Mouse (Mus musculus) myocyte (in vitro differentiated cells): ENCODE results near the gene Rbfox2. TPM values are rescaled to one million over a fixed set of nuclear protein-coding genes. Genes with fewer than 3 reads are reported as not detected.

Experiments
- H3K27me3 ChIP-seq: one replicate; pipeline ENCODE4 v1.6.1; 2011; ENCODE audit not compliant: control insufficient read depth, insufficient read depth, insufficient read length
- H3K36me3 ChIP-seq: one replicate; pipeline ENCODE4 v1.6.1; 2011; ENCODE audit not compliant: control insufficient read depth, insufficient read depth
- H3K4me2 ChIP-seq: one replicate; pipeline ENCODE4 v1.6.1; 2011; ENCODE audit warnings: low read depth, control low read depth
- H3K4me3 ChIP-seq: one replicate; pipeline ENCODE4 v1.5.1; 2011; ENCODE audit warnings: mild to moderate bottlenecking, control low read depth, moderate library complexity
- H3K79me2 ChIP-seq: one replicate; pipeline ENCODE4 v1.6.1; 2011; ENCODE audit not compliant: control insufficient read depth, insufficient read depth
- H3ac ChIP-seq: one replicate; pipeline ENCODE4 v1.6.1; 2011; ENCODE audit not compliant: control insufficient read depth, insufficient read length
- CEBPB ChIP-seq: IDR thresholded peaks from 2 replicates; pipeline ENCODE4 v1.6.1; 2011; ENCODE audit warnings: mild to moderate bottlenecking, moderate library complexity; ENCODE audit not compliant: poor library complexity, insufficient read depth, severe bottlenecking
- E2F4 ChIP-seq: IDR thresholded peaks from one replicate; pipeline ENCODE4 v1.6.1; 2011; ENCODE audit warnings: mild to moderate bottlenecking, control low read depth, moderate library complexity; ENCODE audit not compliant: insufficient read depth
- MAX ChIP-seq: IDR thresholded peaks from one replicate; pipeline ENCODE4 v1.6.1; 2011; ENCODE audit warnings: low read depth, mild to moderate bottlenecking, control low read depth
- MYOD1 ChIP-seq, 3 experiments: IDR thresholded peaks; one replicate each; pipeline ENCODE4 v1.6.1; 2011; ENCODE audit warnings: control low read depth in 2 of 3, low read depth in 2 of 3, mild to moderate bottlenecking in 2 of 3, moderate library complexity in 1 of 3; ENCODE audit not compliant: insufficient read length in 2 of 3, control insufficient read depth in 1 of 3
- MYOG ChIP-seq, 3 experiments: IDR thresholded peaks; one replicate each; pipeline ENCODE4 v1.6.1; 2011; ENCODE audit warnings: control low read depth in 2 of 3, low read depth in 2 of 3, mild to moderate bottlenecking in 2 of 3; ENCODE audit not compliant: insufficient read length in 2 of 3, control insufficient read depth in 1 of 3, insufficient read depth in 1 of 3
- POLR2A ChIP-seq: IDR thresholded peaks from one replicate; pipeline ENCODE4 v1.6.1; 2011; ENCODE audit warnings: low read depth, mild to moderate bottlenecking, control low read depth, moderate library complexity; ENCODE audit not compliant: insufficient read length
- POLR2AphosphoS2 ChIP-seq: IDR thresholded peaks from one replicate; pipeline ENCODE4 v1.6.1; 2011; ENCODE audit warnings: low read depth, control low read depth; ENCODE audit not compliant: insufficient read length
- REST ChIP-seq: IDR thresholded peaks from one replicate; pipeline ENCODE4 v1.6.1; 2011; ENCODE audit warnings: mild to moderate bottlenecking, control low read depth, moderate library complexity; ENCODE audit not compliant: insufficient read depth, insufficient read length
- SRF ChIP-seq: IDR thresholded peaks from one replicate; pipeline ENCODE4 v1.6.1; 2011; ENCODE audit warnings: low read depth; ENCODE audit not compliant: control insufficient read depth, insufficient read length
- TCF12 ChIP-seq: IDR thresholded peaks from one replicate; pipeline ENCODE4 v1.6.1; 2011; ENCODE audit warnings: mild to moderate bottlenecking, control low read depth; ENCODE audit not compliant: poor library complexity, insufficient read depth, severe bottlenecking
- TCF3 ChIP-seq: IDR thresholded peaks from one replicate; pipeline ENCODE4 v1.6.1; 2011; ENCODE audit warnings: low read depth, control low read depth; ENCODE audit not compliant: insufficient read length
- USF1 ChIP-seq: IDR thresholded peaks from one replicate; pipeline ENCODE4 v1.6.1; 2011; ENCODE audit warnings: low read depth, mild to moderate bottlenecking, control low read depth, moderate library complexity
- polyA plus RNA-seq: library from polyadenylated mRNA; unstranded; fragments of >200 nt; fragmentation: generic; extraction: Trizol; gene quantifications from one replicate; pipeline ENCODE4 v1.2.1, GENCODE M21; 2012; ENCODE audit warnings: missing spikeins

Gene Rbfox2
- polyA plus RNA-seq, 1 experiment, result 136 TPM

DNA sequence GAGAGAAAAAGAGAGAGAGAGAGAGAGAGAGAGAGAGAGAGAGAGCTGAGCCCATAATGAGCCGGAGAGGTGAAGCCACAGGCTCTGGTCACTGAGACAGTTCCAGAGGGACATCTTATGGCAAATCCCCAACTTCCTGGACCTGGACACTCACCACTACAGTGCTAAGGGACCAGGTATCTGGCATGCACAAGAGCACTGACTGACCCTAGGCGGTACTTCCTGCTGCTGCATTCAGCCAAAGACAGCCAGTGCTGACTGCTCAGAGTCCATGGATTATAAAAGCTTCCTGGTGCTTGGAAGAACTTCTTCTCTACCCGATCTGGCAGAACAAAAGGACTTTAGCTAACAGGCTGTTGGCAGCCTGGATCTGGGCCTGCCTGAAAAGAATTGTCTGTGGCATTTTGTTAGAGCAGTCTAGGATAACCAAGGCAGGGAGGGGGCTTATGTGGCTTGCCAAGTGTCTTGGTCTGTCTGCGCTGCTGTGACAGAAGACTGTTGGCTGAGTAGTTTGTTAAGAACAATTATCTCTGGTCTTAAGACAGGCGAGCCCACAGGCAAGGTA lies 252.1 kb downstream of the Rbfox2 start:
- H3ac ChIP-seq, result no peak overlapping the region
- no peak overlapping the region for H3K4me3 ChIP-seq
- TF ChIP-seq MAX (no peak), POLR2AphosphoS2 (no peak), USF1 (no peak)
- no peaks in the 10 kb centered on the region for H3K36me3 ChIP-seq
- H3K27me3 ChIP-seq, result peaks cover under 1% of the 10 kb centered on the region
- no peaks in the 10 kb centered on the region for H3K79me2 ChIP-seq
- H3K4me2 ChIP-seq, result no peak overlapping the region

DNA sequence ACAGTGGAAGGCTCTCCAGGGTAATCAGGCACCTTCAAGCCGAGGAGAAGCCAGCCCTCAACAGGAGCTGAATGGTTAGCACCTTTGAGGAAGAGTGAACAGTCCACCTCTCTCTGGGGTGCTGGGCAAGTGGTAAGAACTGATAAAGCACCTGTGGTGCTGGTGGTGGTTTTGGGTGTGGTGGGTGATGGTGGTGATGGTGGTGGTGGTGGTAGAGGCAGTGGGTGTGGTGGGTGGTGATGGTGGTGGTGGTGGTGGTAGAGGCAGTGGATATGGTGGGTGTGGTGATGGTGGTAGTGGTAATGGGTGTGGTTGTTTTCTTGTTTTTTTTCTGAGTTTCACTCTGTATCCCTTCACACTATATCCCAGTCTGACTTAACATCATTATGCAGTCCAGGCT lies 253.8 kb downstream of the Rbfox2 start:
- H3ac ChIP-seq, result no peak overlapping the region
- H3K36me3 ChIP-seq, result no peaks in the 10 kb centered on the region
- no peak overlapping the region for H3K4me2 ChIP-seq
- TF ChIP-seq MYOD1 (IDR thresholded peaks at IDR 0.05; ENCODE audit: control insufficient read depth in 1 of 3, insufficient read length in 2 of 3, low read depth in 2 of 3) (peak in 1 of 3 experiments; percentile 52), REST (no peak), MYOG (IDR thresholded peaks at IDR 0.05; ENCODE audit: control insufficient read depth in 1 of 3, insufficient read depth in 1 of 3, insufficient read length in 2 of 3, low read depth in 2 of 3) (peak in 2 of 3 experiments; percentile 22 to 44)
- no peaks in the 10 kb centered on the region for H3K79me2 ChIP-seq
- H3K4me3 ChIP-seq, result no peak overlapping the region
- H3K27me3 ChIP-seq, result peaks cover 7% of the 10 kb centered on the region

DNA sequence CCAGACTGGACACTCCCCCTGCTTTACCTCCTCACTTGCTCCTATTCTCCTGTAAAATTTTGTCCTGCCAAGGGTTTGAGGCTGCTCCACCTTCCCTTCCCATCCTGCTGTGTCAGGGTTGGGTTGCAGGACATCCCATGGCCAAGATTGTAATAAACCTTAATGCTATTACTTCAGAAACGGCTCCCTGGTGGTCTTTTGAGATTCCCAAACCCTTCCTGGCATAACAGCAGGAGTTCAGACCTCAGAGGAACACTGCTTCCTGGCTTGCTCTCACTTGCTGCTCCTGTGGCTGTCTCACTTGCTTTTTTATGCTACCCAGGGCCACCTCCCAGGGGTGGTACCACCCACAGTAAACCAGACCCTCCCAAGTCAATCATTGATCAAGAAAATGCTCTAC lies 254.6 kb downstream of the Rbfox2 start:
- H3K79me2 ChIP-seq, result no peaks in the 10 kb centered on the region
- no peak overlapping the region for H3K4me3 ChIP-seq
- TF ChIP-seq SRF (no peak), MYOG (IDR thresholded peaks at IDR 0.05; ENCODE audit: control insufficient read depth in 1 of 3, insufficient read depth in 1 of 3, insufficient read length in 2 of 3, low read depth in 2 of 3) (no peak), POLR2A (no peak), POLR2AphosphoS2 (no peak), TCF12 (no peak), TCF3 (no peak), MYOD1 (IDR thresholded peaks at IDR 0.05; ENCODE audit: control insufficient read depth in 1 of 3, insufficient read length in 2 of 3, low read depth in 2 of 3) (no peak), USF1 (no peak), E2F4 (no peak), CEBPB (no peak), MAX (no peak), REST (no peak)
- no peak overlapping the region for H3ac ChIP-seq
- no peak overlapping the region for H3K4me2 ChIP-seq
- no peaks in the 10 kb centered on the region for H3K36me3 ChIP-seq
- peaks cover 7% of the 10 kb centered on the region for H3K27me3 ChIP-seq

DNA sequence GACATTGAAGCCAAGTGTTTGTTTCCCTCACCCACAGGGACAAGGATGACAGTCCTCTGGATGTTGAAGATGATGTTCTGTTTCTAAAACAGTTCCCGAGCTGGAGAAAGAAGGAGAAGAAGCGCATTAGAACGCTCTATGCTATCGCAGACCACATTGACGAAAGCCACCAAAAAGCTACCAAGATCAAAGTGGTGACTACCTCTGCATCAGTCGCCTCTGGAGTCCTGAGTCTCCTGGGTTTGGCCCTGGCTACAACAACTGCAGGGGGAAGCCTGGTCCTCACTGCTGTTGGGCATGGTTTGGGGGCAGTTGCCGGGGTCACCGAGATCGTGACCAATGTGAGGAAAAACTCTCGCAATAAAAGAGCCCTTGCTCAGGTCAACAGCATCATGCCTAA lies 256.2 kb downstream of the Rbfox2 start, which contains the start of gene Mb:
Gene Mb (minus strand): TSS at position 101 of the 400 bp plus-strand sequence.
- Histone ChIP-seq H3K27me3 (peaks cover 7% of the 10 kb centered on the region), H3K4me2 (no peak within 1 kb of the TSS), H3ac (no peak within 1 kb of the TSS), H3K36me3 (no peaks in the 10 kb centered on the region), H3K79me2 (no peaks in the 10 kb centered on the region), H3K4me3 (no peak within 1 kb of the TSS)
- TF ChIP-seq MYOD1 (IDR thresholded peaks at IDR 0.05; ENCODE audit: control insufficient read depth in 1 of 3, insufficient read length in 2 of 3, low read depth in 2 of 3) (no peak), CEBPB (no peak), MAX (no peak), TCF3 (no peak), POLR2A (no peak), USF1 (no peak), E2F4 (no peak), TCF12 (no peak), POLR2AphosphoS2 (no peak), MYOG (IDR thresholded peaks at IDR 0.05; ENCODE audit: control insufficient read depth in 1 of 3, insufficient read depth in 1 of 3, insufficient read length in 2 of 3, low read depth in 2 of 3) (no peak)

DNA sequence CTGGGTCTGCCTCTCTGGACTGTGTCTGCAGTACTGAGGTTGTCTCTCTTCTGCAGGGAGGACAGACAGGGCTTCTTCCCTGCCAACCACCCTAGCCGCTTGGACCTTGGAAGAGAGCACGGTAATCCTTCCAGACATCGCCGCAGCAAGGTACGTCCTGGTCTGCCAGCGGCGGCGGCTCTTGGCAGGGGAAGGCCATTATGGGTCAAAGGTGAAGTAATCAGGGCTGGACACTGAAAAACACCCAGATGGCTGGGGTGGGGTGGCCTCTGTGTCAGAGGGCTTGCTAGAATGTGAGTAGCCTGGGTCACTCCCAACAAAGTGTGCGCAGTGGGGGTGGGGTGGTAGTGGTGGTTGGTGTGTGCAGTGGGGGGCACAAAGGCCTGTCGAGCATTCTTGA lies 261.2 kb downstream of the Rbfox2 start:
- Histone ChIP-seq H3K27me3 (peaks cover 7% of the 10 kb centered on the region), H3K4me3 (no peak overlapping the region), H3K36me3 (no peaks in the 10 kb centered on the region), H3K79me2 (no peaks in the 10 kb centered on the region), H3ac (no peak overlapping the region), H3K4me2 (no peak overlapping the region)
- no peak for TF ChIP-seq POLR2A
- TF ChIP-seq MYOG (IDR thresholded peaks at IDR 0.05; ENCODE audit: control insufficient read depth in 1 of 3, insufficient read depth in 1 of 3, insufficient read length in 2 of 3, low read depth in 2 of 3), result no peak
- no peak for TF ChIP-seq MYOD1 (IDR thresholded peaks at IDR 0.05; ENCODE audit: control insufficient read depth in 1 of 3, insufficient read length in 2 of 3, low read depth in 2 of 3)
- TF ChIP-seq CEBPB, result no peak
- TF ChIP-seq TCF12, result no peak
- TF ChIP-seq MAX, result no peak
- no peak for TF ChIP-seq REST
- TF ChIP-seq USF1, result no peak
- no peak for TF ChIP-seq E2F4
- TF ChIP-seq SRF, result no peak
- TF ChIP-seq POLR2AphosphoS2, result no peak
- TF ChIP-seq TCF3, result no peak
